Mouse (Mus musculus) cerebellum, postnatal 36 days (tissue): ENCODE data around the gene Olfr644.

ENCODE experiments used
- DNase-seq, 2 experiments: peaks; one replicate each; pipeline ENCODE4 v3.0.0; 2021 to 2022; ENCODE audit warnings: mixed read lengths in 2 of 2

Gene Olfr644

GRCm38 (mm10) chr7:104071769-104072168 lies at the start of gene Olfr644:
TSS of gene Olfr644 (minus strand) at chr7:104071869.
- DNase-seq = no peak

- DNase-seq = no peak
These were observed 33.0 kb upstream of the Olfr644 start, which contains the start of gene Olfr646 for GRCm38 (mm10) chr7:104104757-104104972. TSS of gene Olfr646 (plus strand) at chr7:104104873.

- no peak for DNase-seq
These were observed 32.5 kb upstream of the Olfr644 start for GRCm38 (mm10) chr7:104103913-104104756.

DNA sequence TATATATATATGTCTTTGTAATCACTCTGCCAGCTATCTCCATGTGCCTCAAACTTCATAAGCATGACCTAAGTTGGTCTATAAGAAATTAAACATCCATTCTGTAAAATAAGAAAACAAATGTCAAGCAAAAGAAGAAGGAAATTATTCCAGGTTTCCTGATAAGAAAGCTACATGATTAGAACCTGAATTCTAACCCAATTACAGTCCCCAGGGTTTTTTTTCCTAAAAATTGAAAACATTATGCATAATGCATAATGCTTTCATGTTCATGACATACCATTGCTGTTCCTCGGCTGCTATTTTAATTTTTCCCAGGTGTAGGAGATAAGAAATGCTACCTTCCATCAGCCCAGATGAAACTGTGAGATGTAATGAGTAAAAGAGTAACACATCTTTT lies 13.7 kb upstream of the Olfr644 start, which contains the start of gene Olfr645:
Gene Olfr645 (minus strand): TSS at position 101 of the 400 bp plus-strand sequence.
- DNase-seq = no peak

- DNase-seq = no peak
These were observed 10.3 kb downstream of the Olfr644 start, which contains the start of gene 4930516K23Rik for GRCm38 (mm10) chr7:104061345-104061744. TSS of gene 4930516K23Rik (minus strand) at chr7:104061445.

DNA sequence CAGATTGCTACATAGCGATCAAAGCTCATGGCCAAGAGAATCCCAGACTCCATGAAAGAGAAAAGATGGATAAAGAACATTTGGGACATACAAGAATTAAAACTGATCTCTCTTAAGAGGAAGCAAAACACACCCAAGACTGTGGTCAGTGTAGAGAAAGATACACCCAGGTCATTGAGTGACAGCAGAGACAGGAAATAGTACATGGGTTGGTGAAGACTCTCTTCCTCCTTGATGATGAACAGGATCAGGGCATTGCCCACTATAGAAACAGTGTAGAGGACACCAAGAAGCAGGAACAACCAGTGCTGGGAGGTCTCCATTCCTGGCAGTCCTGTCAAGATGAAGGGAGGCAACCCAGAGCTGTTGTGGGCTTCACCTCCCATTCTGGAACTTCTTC lies 12.5 kb downstream of the Olfr644 start:
- DNase-seq = no peak

DNA sequence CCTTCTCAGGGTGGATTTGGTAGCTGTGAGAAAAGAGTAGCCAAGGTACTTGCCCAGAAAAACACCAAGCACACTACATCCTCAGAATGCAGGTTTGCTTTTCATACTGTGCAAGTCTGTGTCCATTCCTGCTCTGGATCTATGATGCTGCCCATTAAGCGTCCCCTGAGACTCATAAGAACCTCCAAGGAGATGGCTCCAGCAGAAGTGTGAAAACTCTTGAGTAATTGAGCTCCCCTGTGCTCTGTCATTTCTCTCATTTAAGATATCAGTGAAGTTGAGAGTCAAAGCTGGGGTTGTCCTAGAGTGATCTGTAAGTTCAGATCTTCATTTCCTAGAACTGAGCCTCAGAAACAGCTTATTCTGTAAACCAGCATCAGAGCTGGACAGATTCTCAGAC lies 19.1 kb downstream of the Olfr644 start, which contains the start of gene Olfr642:
Gene Olfr642 (minus strand): TSS at position 101 of the 400 bp plus-strand sequence.
- DNase-seq = no peak

DNA sequence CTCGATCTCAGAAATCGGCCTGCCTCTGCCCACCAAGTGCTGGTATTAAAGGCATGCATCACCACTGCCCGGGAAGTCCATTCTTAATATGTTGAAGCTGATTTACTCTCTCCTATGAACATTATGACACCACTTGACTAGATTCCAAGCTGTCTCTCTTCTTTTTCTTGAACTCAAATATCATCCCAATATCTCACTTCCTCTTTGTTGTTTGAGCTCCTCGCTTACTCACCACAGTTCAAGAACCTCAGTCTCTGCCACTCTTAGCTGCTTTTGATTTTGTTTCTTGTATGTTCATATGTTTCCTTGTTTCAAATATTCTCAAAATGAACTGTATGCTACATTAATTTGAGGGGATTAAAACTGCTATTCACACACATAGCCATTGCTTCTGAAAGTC lies 20.9 kb downstream of the Olfr644 start:
- DNase-seq = no peak

DNA sequence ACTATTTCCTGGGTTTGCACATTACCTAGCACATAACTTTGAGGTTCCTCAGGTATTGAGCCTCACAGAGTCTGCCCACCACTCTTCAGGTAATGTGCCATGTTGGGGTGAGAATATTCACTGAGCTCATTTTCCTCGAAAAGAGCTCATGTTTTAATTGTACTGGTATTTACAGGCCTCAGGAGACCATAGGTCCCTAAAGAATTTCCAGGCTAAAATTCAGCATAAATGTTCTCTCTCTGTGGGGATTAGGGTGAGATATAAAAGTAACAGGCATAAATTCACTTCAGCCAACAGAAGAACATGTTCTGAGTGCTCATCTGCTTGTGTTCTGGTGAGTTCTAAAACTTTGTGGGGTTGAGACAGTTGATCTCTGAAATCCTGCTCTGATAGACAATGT lies 36.5 kb downstream of the Olfr644 start, which contains the start of gene Olfr641:
Gene Olfr641 (plus strand): TSS at position 301 of the 400 bp plus-strand sequence.
- DNase-seq = no peak

DNA sequence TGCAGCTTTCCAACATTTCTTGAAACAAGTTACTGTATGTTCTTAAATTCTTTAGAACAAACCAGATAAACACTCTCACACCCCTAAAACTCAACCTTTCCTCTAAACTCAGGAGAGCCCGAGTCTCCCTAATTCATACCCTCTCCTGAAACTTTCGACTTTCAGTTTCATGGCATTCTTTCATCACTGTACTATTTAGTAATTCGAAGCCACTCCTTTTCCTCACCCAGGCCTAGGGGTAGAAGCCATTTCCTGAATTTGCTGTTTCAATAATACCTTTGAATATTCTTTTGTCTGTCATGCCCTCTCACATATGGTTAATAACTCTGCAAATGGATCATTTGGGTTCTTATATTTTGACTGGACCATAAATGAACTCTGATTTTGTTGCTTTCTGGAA lies 44.7 kb downstream of the Olfr644 start:
- no peak for DNase-seq

GRCm38 (mm10) chr7:104025473-104025872 lies 46.2 kb downstream of the Olfr644 start, which contains the start of gene Olfr640:
TSS of gene Olfr640 (minus strand) at chr7:104025573.
- DNase-seq = no peak

DNA sequence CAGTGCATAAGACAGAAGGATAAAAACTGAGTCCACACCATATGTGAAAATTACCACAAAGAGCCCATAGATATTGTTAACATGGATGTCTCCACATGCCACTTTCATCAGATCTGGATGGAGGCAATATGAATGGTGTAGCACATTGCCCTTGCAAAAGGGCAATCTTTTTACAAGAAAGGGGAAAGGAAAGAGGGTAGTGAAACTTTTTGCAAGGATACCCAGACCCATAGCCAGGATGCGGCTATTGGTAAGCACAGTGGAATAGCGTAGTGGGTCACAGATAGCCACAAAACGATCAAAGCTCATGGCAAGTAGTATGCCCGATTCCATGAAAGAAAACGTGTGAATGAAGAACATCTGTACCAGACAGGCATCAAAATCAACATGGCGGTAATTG lies 50.0 kb downstream of the Olfr644 start:
- DNase-seq = no peak

DNA sequence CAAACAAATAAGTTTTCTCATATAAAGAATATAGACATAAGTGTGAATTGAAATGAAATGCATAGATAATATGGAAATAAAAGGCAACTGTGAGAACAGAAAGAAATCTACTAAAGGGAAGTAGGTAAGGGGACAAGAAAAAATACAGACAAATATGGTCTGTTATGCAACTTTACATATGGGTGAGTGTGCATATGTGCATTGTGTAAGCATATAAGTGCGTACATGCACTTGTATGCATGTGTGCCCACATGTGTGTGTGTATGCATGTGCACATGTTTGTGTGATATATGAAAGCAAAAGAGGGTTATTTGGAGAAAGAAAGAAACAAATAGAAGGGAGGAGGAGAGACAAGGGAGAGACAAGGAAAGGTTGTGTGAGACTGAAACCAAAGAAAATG lies 52.7 kb downstream of the Olfr644 start:
- DNase-seq = no peak

- no peak for DNase-seq
These were observed 54.5 kb downstream of the Olfr644 start, which contains the start of gene Olfr639 for GRCm38 (mm10) chr7:104017203-104017602. TSS of gene Olfr639 (minus strand) at chr7:104017303.
